Mouse (Mus musculus) lung, postnatal 0 days (tissue): Measurements from ENCODE around the gene Epb41l3. TPM values are rescaled to one million over a fixed set of nuclear protein-coding genes. Genes with fewer than 3 reads are reported as not detected.
"Not testable (repeated sequence)": the region's sequence is repeated elsewhere in the genome, so short reads cannot be mapped to it uniquely, and the experiment has no call there.

Experiments
- ATAC-seq: fragments of 200-750 bp; cut with Nextera tagmentation; 2 replicates; pipeline ENCODE4 v1.8.0; 2017; ENCODE audit warnings: moderate library complexity
- DNase-seq: peaks from one replicate; pipeline ENCODE4 v3.0.0-alpha.2; 2016; ENCODE audit warnings: low spot score
- H3K27ac ChIP-seq: fragments of 300-500 bp; sonication (generic); 2 replicates; pipeline ENCODE4 v1.5.1; 2014; ENCODE audit warnings: antibody characterized with exemption, mild to moderate bottlenecking, low read length, mixed read lengths
- H3K27me3 ChIP-seq: fragments of 300-500 bp; sonication (generic); replicated peaks from 2 replicates; pipeline ENCODE4 v1.6.1; 2014; ENCODE audit warnings: low read length, mixed read lengths; ENCODE audit not compliant: insufficient read depth
- H3K36me3 ChIP-seq: fragments of 300-500 bp; sonication (generic); 2 replicates; pipeline ENCODE4 v1.6.1; 2014; ENCODE audit warnings: low read length, mixed read lengths; ENCODE audit not compliant: insufficient read depth
- H3K4me1 ChIP-seq: fragments of 300-500 bp; sonication (generic); 2 replicates; pipeline ENCODE4 v1.6.1; 2014; ENCODE audit warnings: antibody characterized with exemption, low read depth, low read length, mixed read lengths; ENCODE audit not compliant: insufficient read depth
- H3K4me2 ChIP-seq: fragments of 300-500 bp; sonication (generic); replicated peaks from 2 replicates; pipeline ENCODE4 v1.6.1; 2014; ENCODE audit warnings: low read depth, mild to moderate bottlenecking, low read length, moderate library complexity, mixed read lengths
- H3K4me3 ChIP-seq: fragments of 300-500 bp; sonication (generic); 2 replicates; pipeline ENCODE4 v1.5.1; 2014; ENCODE audit warnings: low read depth, low read length
- H3K9ac ChIP-seq: fragments of 300-500 bp; sonication (generic); replicated peaks from 2 replicates; pipeline ENCODE4 v1.6.1; 2014; ENCODE audit warnings: low read depth, mild to moderate bottlenecking
- H3K9me3 ChIP-seq: fragments of 300-500 bp; sonication (generic); 2 replicates; pipeline ENCODE4 v1.6.1; 2016; ENCODE audit warnings: low read length, mixed read lengths
- CTCF ChIP-seq: IDR thresholded peaks from 2 replicates; pipeline ENCODE4 v1.5.1; 2016; ENCODE audit warnings: antibody characterized with exemption, mild to moderate bottlenecking
- EP300 ChIP-seq: IDR thresholded peaks from 2 replicates; pipeline ENCODE4 v1.6.1; 2016; ENCODE audit warnings: antibody characterized with exemption, mild to moderate bottlenecking, control low read depth
- WGBS: fragments of 180-500 bp; shearing (Covaris S2); extraction: QIAGEN DNeasy Blood & Tissue Kit; methylation state at CpG from one replicate; pipeline ENCODE4 v1.1.7; 2014; 5-methylcytosine and 5-hydroxymethylcytosine counted together
- polyA plus RNA-seq: library from polyadenylated mRNA; unstranded; fragments of >200 nt; fragmentation: Nextera tagmentation; extraction: Ambion mirVana; gene quantifications from 2 replicates; pipeline ENCODE4 v1.2.1, GENCODE M21; 2015

The Epb41l3 gene
- polyA plus RNA-seq, 1 experiment from 2014 or later: 10.0 TPM

- H3K27me3 ChIP-seq: 0 out of 2 replicates have a peak, but pooled peaks cover 11% of the 10 kb centered on the region
- DNase-seq: peak; percentile 59
- TF ChIP-seq CTCF: no peak
- TF ChIP-seq EP300: no peak
- peak; percentile 43 for ATAC-seq
- H3K4me2 ChIP-seq: peak overlapping the region; percentile 45
- H3K4me3 ChIP-seq: no peak overlapping the region; the same call in 1 of the 2 replicates
- H3K9ac ChIP-seq: no peak overlapping the region
- WGBS: 5% methylated on average over 19 of the region's 19 CpGs
- no peaks in the 10 kb centered on the region for H3K36me3 ChIP-seq
- no peak overlapping the region for H3K27ac ChIP-seq
- H3K4me1 ChIP-seq: no peaks in the 10 kb centered on the region
- no peaks in the 10 kb centered on the region for H3K9me3 ChIP-seq
Observed at GRCm38 (mm10) chr17:69120533-69121358, 45.3 kb downstream of the Epb41l3 start.

GRCm38 (mm10) chr17:69122403-69122802 is 46.9 kb downstream of the Epb41l3 start:
- not testable (repeated sequence) for H3K27ac ChIP-seq, ATAC-seq, H3K9ac ChIP-seq, H3K4me3 ChIP-seq, H3K4me1 ChIP-seq, DNase-seq, H3K9me3 ChIP-seq, H3K36me3 ChIP-seq
- Histone ChIP-seq H3K4me2 (peak overlapping the region; percentile 37; the same call in 1 of the 2 replicates), H3K27me3 (0 out of 2 replicates have a peak, but pooled peaks cover 11% of the 10 kb centered on the region)
- WGBS: 6% methylated on average over 6 of the region's 6 CpGs

GRCm38 (mm10) chr17:69127436-69127835 is 52.0 kb downstream of the Epb41l3 start:
- Histone ChIP-seq H3K9ac (no peak overlapping the region), H3K4me1 (no peaks in the 10 kb centered on the region), H3K4me3 (no peak overlapping the region), H3K9me3 (no peaks in the 10 kb centered on the region), H3K4me2 (no peak overlapping the region), H3K36me3 (no peaks in the 10 kb centered on the region), H3K27me3 (no peaks in the 10 kb centered on the region), H3K27ac (no peak overlapping the region)
- WGBS: 75% methylated on average over 7 of the region's 7 CpGs
- ATAC-seq (no peak), DNase-seq (no peak)
- TF ChIP-seq EP300 (no peak), CTCF (no peak)

GRCm38 (mm10) chr17:69127981-69128380 is 52.5 kb downstream of the Epb41l3 start:
- H3K27ac ChIP-seq: no peak overlapping the region
- H3K4me2 ChIP-seq: no peak overlapping the region
- H3K36me3 ChIP-seq: no peaks in the 10 kb centered on the region
- H3K4me1 ChIP-seq: no peaks in the 10 kb centered on the region
- no peaks in the 10 kb centered on the region for H3K27me3 ChIP-seq
- ATAC-seq (no peak), DNase-seq (no peak)
- no peak overlapping the region for H3K9ac ChIP-seq
- TF ChIP-seq CTCF: no peak
- no peak for TF ChIP-seq EP300
- H3K4me3 ChIP-seq: no peak overlapping the region
- no peaks in the 10 kb centered on the region for H3K9me3 ChIP-seq
- WGBS: 27% methylated on average over 5 of the region's 5 CpGs

GRCm38 (mm10) chr17:69129434-69129833 is 54.0 kb downstream of the Epb41l3 start:
- no peak for ATAC-seq
- Histone ChIP-seq H3K4me2 (no peak overlapping the region), H3K4me1 (no peaks in the 10 kb centered on the region), H3K27me3 (no peaks in the 10 kb centered on the region), H3K9me3 (no peaks in the 10 kb centered on the region), H3K36me3 (no peaks in the 10 kb centered on the region), H3K9ac (no peak overlapping the region), H3K4me3 (no peak overlapping the region), H3K27ac (no peak overlapping the region)
- 36% methylated on average over 6 of the region's 6 CpGs for WGBS
- no peak for TF ChIP-seq EP300
- no peak for TF ChIP-seq CTCF
- no peak for DNase-seq

- H3K9ac ChIP-seq: no peak overlapping the region
- H3K4me2 ChIP-seq: no peak overlapping the region
- 63% methylated on average over 3 of the region's 3 CpGs for WGBS
Observed at GRCm38 (mm10) chr17:69143017-69143416, 67.5 kb downstream of the Epb41l3 start.

More at GRCm38 (mm10) chr17:69143017-69143416, 67.5 kb downstream of the Epb41l3 start:
- TF ChIP-seq CTCF (no peak), EP300 (no peak)
- no peak for ATAC-seq
- DNase-seq: no peak
- Histone ChIP-seq H3K27ac (no peak overlapping the region), H3K4me1 (no peaks in the 10 kb centered on the region), H3K27me3 (no peaks in the 10 kb centered on the region), H3K4me3 (no peak overlapping the region), H3K36me3 (no peaks in the 10 kb centered on the region), H3K9me3 (no peaks in the 10 kb centered on the region)
